Mouse (Mus musculus) kidney, postnatal 0 days (tissue): ENCODE data around the gene C1ql3. TPM values are rescaled to one million over a fixed set of nuclear protein-coding genes. Genes with fewer than 3 reads are reported as not detected.
A peak's percentile ranks its signal among the peaks of the same experiment; 100 is the strongest.

Source experiments
- ATAC-seq: fragments of 200-750 bp; cut with Nextera tagmentation; replicated peaks from 2 replicates; pipeline ENCODE4 v1.8.0; 2017; ENCODE audit warnings: low read depth, moderate number of reproducible peaks, moderate TSS enrichment, moderate library complexity; ENCODE audit not compliant: low FRiP score
- DNase-seq: peaks from one replicate; pipeline ENCODE4 v3.0.0-alpha.2; 2016; ENCODE audit warnings: low spot score
- H3K27ac ChIP-seq: fragments of 300-500 bp; sonication (generic); 2 replicates; pipeline ENCODE4 v1.5.1; 2014; ENCODE audit warnings: mild to moderate bottlenecking
- H3K27me3 ChIP-seq: fragments of 300-500 bp; sonication (generic); 2 replicates; pipeline ENCODE4 v1.6.1; 2014; ENCODE audit warnings: low read length, mixed read lengths; ENCODE audit not compliant: insufficient read depth
- H3K36me3 ChIP-seq: fragments of 300-500 bp; sonication (generic); 2 replicates; pipeline ENCODE4 v1.6.1; 2014; ENCODE audit warnings: low read length, mixed read lengths; ENCODE audit not compliant: insufficient read depth
- H3K4me1 ChIP-seq: fragments of 300-500 bp; sonication (generic); replicated peaks from 2 replicates; pipeline ENCODE4 v1.6.1; 2014; ENCODE audit warnings: antibody characterized with exemption, low read length, mixed read lengths; ENCODE audit not compliant: insufficient read depth
- H3K4me2 ChIP-seq: fragments of 300-500 bp; sonication (generic); 2 replicates; pipeline ENCODE4 v1.6.1; 2014; ENCODE audit warnings: mild to moderate bottlenecking, low read length, moderate library complexity, mixed read lengths
- H3K4me3 ChIP-seq: fragments of 300-500 bp; sonication (generic); replicated peaks from 2 replicates; pipeline ENCODE4 v1.5.1; 2014; ENCODE audit warnings: low read depth, low read length
- H3K9ac ChIP-seq: fragments of 300-500 bp; sonication (generic); 2 replicates; pipeline ENCODE4 v1.6.1; 2014; ENCODE audit warnings: low read depth, low read length
- H3K9me3 ChIP-seq: fragments of 300-500 bp; sonication (generic); replicated peaks from 2 replicates; pipeline ENCODE4 v1.6.1; 2016; ENCODE audit warnings: low read length, inconsistent platforms, mixed read lengths
- CTCF ChIP-seq: IDR thresholded peaks from 2 replicates; pipeline ENCODE4 v1.5.1; 2016; ENCODE audit warnings: antibody characterized with exemption, low read depth, mild to moderate bottlenecking, moderate library complexity
- WGBS: fragments of 180-500 bp; shearing (Covaris S2); extraction: QIAGEN DNeasy Blood & Tissue Kit; methylation state at CpG from one replicate; pipeline ENCODE4 v1.1.7; 2014; 5-methylcytosine and 5-hydroxymethylcytosine counted together
- polyA plus RNA-seq: library from polyadenylated mRNA; unstranded; fragments of >200 nt; fragmentation: Nextera tagmentation; extraction: Ambion mirVana; gene quantifications from 2 replicates; pipeline ENCODE4 v1.2.1, GENCODE M21; 2015

C1ql3 gene
- polyA plus RNA-seq, 1 experiment from 2014 or later = 1.7 TPM

DNA sequence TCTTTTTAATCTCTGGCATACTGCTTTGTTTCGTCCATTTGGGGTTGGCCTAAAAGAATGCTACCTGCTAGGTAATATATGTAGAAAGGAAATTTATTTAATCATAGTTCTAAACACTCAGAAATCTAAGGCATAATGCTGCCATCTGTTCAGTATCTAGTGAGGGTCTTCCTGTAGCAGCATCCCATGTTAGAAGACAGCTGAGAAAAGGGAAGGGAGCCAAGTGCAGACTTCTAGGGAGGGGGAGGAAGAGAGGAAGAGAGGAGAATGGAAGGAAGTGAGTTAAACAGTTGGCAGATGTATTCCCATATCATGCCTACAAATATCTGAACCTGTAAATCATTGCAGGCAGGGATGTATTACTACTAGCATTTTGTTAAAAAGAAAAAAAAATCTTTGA, 7.3 kb upstream of the C1ql3 start:
- H3K4me1 ChIP-seq = no peaks in the 10 kb centered on the region
- H3K27me3 ChIP-seq = no peaks in the 10 kb centered on the region
- TF ChIP-seq CTCF = no peak
- 78% methylated on average over 1 of the region's 1 CpGs for WGBS
- ATAC-seq (no peak), DNase-seq (no peak)
- no peak overlapping the region for H3K4me3 ChIP-seq
- H3K9me3 ChIP-seq = no peaks in the 10 kb centered on the region
- no peak overlapping the region for H3K9ac ChIP-seq
- H3K27ac ChIP-seq = no peak overlapping the region
- no peaks in the 10 kb centered on the region for H3K36me3 ChIP-seq
- no peak overlapping the region for H3K4me2 ChIP-seq

DNA sequence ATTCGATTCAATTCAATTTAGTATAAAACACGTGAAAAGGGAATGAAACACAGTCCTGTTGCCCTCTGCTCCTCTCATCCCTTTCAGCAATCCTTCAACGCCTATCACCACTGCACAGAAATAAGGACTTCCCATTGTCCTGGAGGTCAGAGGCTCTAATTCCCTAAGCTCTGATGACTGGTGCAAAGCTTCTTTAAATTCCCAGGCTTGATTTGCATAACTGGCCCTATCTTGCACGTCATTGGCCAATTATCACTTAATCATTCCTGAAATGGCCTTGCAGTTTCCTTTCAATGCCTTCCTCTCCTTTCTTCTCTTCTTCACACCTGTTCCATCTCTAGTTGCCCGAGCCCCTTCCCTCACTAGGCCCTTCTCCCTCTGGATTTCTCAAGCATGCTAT, 6.8 kb upstream of the C1ql3 start:
- WGBS = 49% methylated on average over 5 of the region's 5 CpGs
- no peak overlapping the region for H3K27ac ChIP-seq

DNA sequence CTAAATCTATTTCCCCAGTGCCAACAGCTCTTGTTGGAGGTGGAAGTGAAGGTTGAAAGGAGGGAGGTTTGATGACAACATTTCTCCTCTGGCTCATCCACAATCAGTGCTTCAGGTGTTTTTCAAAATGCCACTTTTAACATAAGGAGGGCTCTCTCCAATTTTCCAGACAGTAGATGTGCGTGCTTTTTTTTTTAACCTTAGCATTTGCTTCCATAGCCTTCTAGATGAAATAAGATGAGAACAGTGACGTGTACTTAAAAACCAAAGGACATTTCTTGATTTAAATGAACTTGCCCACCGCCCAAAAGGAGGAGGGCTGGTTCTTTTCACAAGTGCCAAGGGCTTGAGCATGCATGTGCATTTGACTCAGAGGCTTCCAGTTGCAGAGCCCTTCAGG, 367 bp upstream of the C1ql3 start:
- no peak for ATAC-seq
- Histone ChIP-seq H3K4me2 (no peak overlapping the region), H3K4me3 (no peak overlapping the region), H3K4me1 (peaks cover 14% of the 10 kb centered on the region; the same call in 1 of the 2 replicates), H3K9me3 (no peaks in the 10 kb centered on the region), H3K27me3 (peaks cover 25% of the 10 kb centered on the region), H3K36me3 (no peaks in the 10 kb centered on the region), H3K27ac (no peak overlapping the region), H3K9ac (no peak overlapping the region)
- no peak for DNase-seq
- 46% methylated on average over 3 of the region's 3 CpGs for WGBS
- no peak for TF ChIP-seq CTCF

More for the DNA sequence above, 6.8 kb upstream of the C1ql3 start:
- Histone ChIP-seq H3K27me3 (no peaks in the 10 kb centered on the region), H3K36me3 (no peaks in the 10 kb centered on the region), H3K9me3 (no peaks in the 10 kb centered on the region), H3K4me2 (no peak overlapping the region), H3K4me1 (no peaks in the 10 kb centered on the region), H3K4me3 (no peak overlapping the region), H3K9ac (no peak overlapping the region)
- TF ChIP-seq CTCF = no peak
- ATAC-seq = no peak
- no peak for DNase-seq

DNA sequence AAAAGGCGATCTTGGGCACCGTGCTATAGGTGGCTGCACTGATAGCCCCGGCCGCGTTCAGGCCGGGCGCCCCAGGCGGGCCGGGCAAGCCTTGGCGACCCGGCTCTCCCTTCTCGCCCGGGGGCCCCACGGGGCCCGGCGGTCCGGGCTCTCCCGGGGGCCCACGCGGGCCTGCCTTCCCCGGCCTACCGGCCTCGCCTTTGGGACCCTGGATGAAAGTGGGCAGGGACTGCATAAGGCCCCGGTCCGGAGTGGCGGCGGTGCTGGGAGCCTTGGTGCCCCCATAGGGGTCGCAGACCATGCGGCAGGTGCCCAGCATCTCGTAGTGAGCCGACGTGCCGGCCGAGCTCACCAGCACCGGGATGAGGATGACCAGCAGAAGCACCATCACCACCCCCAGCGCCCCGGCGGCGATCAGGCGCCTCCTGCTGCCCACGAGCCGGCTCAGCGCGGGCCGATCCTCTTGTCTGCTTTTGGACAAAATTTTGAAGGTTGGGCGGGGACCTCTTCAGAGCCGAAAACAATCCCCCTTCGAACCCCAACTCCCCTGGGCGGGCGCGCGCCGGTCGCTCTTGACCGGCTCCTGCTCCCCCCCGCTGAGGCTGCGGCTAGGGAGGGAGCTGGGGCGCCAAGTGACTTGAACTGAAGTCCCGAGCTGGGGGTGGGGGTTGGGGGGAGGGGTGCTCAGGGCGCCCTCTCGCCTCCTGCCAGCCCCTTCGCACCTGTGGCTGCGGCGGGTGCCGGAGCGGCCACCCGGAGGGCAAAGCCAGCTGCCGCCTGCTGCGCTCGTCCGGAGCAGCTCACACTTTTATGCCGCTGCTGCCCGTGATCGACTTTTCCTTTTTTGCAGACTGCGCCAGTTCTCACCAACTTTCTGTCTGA, 905 bp downstream of the C1ql3 start:
- H3K27ac ChIP-seq = no peak overlapping the region
- DNase-seq (peak; percentile 34), ATAC-seq (peak; percentile 75)
- H3K9me3 ChIP-seq = no peaks in the 10 kb centered on the region
- peak overlapping the region; percentile 35; the same call in 1 of the 2 replicates for H3K9ac ChIP-seq
- H3K4me1 ChIP-seq = peaks cover 14% of the 10 kb centered on the region; the same call in 1 of the 2 replicates
- peaks cover 25% of the 10 kb centered on the region for H3K27me3 ChIP-seq
- peak overlapping the region; percentile 57 for H3K4me3 ChIP-seq
- WGBS = under 1% methylated on average over 70 of the region's 75 CpGs
- no peaks in the 10 kb centered on the region for H3K36me3 ChIP-seq
- peak; percentile 45 for TF ChIP-seq CTCF
- peak overlapping the region; percentile 99 for H3K4me2 ChIP-seq

DNA sequence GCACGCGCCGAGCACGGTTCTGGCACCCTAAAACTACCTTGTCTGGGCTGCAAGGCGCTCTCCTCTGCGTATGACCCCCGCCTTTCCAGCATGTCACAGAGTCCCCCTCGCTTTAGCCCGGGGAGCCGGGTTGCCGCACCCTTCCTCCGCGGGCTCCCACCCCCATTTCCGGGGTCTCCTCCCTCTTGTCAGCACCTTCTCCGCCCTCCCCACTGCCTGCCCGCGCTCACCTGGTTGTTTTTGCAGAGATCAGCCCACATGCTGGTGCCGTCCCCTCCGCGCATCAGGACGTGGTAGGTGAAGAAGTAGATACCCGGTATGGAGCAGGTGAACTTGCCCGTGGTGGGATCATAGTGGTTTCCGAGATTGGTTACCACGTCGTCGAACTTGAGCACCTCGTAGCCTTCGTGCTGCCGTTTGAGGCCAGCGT, 1.6 kb downstream of the C1ql3 start:
- Histone ChIP-seq H3K4me2 (peak overlapping the region; percentile 99), H3K9me3 (no peaks in the 10 kb centered on the region), H3K27ac (no peak overlapping the region), H3K9ac (0 out of 2 replicates have a peak overlapping the region, but pooled peaks have one; percentile 18), H3K36me3 (no peaks in the 10 kb centered on the region), H3K4me1 (peaks cover 14% of the 10 kb centered on the region; the same call in 1 of the 2 replicates), H3K4me3 (peak overlapping the region; percentile 57), H3K27me3 (peaks cover 25% of the 10 kb centered on the region)
- TF ChIP-seq CTCF = no peak
- DNase-seq (no peak), ATAC-seq (no peak; the same call in 1 of the 2 replicates)
- 5% methylated on average over 31 of the region's 31 CpGs for WGBS

DNA sequence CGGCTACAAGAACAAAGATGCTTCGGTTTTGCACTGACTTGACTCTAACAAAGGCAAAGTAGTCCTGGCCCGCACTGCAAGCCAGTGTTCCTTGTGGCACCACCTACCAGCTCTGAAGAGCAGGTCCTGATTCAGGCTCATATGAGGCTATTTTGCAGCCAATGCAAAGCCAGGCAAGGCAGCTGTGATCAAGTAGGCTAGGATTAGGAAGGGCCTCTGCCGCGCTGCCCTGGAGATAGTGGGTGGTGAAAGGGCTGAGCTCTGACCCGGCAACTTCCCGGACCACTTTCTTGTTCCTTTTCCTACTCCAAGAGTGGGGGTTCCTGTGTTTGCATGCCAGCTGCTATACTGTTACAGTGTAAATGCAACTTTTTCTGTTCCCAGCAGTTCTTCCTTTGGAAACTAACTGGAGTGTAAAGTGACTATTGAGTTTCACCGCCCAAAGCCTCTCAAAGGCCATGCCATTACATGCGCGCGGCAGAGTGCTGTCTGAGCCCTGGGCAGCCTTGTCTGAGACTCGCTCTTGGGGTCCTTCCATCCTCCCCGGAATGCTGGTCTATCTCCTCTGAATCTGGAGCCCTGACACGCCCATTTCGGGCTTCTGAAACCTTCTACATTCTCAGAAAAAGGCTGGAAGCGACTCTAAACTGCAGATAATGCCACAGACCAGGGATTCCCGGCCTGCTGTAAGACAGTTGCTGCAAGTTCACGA, 2.2 kb downstream of the C1ql3 start:
- Histone ChIP-seq H3K27ac (no peak overlapping the region), H3K4me3 (peak overlapping the region; percentile 57), H3K9ac (no peak overlapping the region), H3K9me3 (no peaks in the 10 kb centered on the region), H3K27me3 (peaks cover 25% of the 10 kb centered on the region), H3K36me3 (no peaks in the 10 kb centered on the region), H3K4me1 (peaks cover 14% of the 10 kb centered on the region; the same call in 1 of the 2 replicates), H3K4me2 (peak overlapping the region; percentile 99)
- TF ChIP-seq CTCF = no peak
- peak; percentile 30 for DNase-seq
- ATAC-seq = no peak
- WGBS = 12% methylated on average over 18 of the region's 18 CpGs
